Mouse (Mus musculus) bone marrow macrophage, adult 2 months (primary cell): Measurements from ENCODE around the gene Frs2.

Experiments
- CTCF ChIP-seq: IDR thresholded peaks from 2 replicates; pipeline ENCODE4 v1.5.1; 2012; ENCODE audit warnings: low read depth, mild to moderate bottlenecking, low read length, moderate library complexity
- POLR2A ChIP-seq: IDR thresholded peaks from 2 replicates; pipeline ENCODE4 v1.6.1; 2012; ENCODE audit warnings: mild to moderate bottlenecking, low read depth, low read length, borderline replicate concordance

DNA sequence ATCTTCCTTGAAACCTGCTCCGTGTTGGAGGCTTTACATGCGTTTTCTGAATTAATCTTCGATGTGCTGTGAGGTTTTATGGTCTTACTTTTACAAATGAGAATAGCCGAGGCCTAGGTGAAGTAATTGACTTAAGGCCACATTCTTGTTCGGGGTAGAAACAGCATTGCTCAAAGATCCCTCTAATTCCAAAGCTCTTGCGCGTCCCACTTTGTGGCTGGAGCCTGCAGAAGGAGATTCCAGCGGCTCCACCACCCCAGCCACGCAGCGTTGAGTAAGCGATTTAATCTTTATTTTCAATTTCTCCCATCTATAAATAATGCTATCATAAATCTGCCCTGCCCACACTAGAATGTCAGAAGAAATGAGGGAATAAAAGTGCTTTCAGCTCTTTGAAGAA is 2.9 kb upstream of the Frs2 start:
- no peak for TF ChIP-seq POLR2A
- no peak for TF ChIP-seq CTCF
